Mouse (Mus musculus) WW6 (cell line): ENCODE measurements around the gene Hspbap1.

Experiments
- DNase-seq: peaks from one replicate; pipeline ENCODE4 v3.0.0-alpha.2; 2013; ENCODE audit warnings: low read depth, low spot score

Hspbap1 gene

GRCm38 (mm10) chr16:35791962-35792521, 21.9 kb downstream of the Hspbap1 start:
- no peak for DNase-seq

GRCm38 (mm10) chr16:35802163-35802562, 32.0 kb downstream of the Hspbap1 start:
- no peak for DNase-seq

- no peak for DNase-seq
Observed at GRCm38 (mm10) chr16:35803723-35804122, 33.5 kb downstream of the Hspbap1 start.

- DNase-seq: no peak
Observed at GRCm38 (mm10) chr16:35806973-35807662, 36.9 kb downstream of the Hspbap1 start.

- no peak for DNase-seq
Observed at GRCm38 (mm10) chr16:35807663-35807992, 37.5 kb downstream of the Hspbap1 start.

GRCm38 (mm10) chr16:35808838-35809237, 38.7 kb downstream of the Hspbap1 start:
- no peak for DNase-seq

GRCm38 (mm10) chr16:35813119-35813518, 42.9 kb downstream of the Hspbap1 start:
- no peak for DNase-seq

GRCm38 (mm10) chr16:35817255-35818089, 47.3 kb downstream of the Hspbap1 start:
- peak; percentile 54 for DNase-seq

- peak; percentile 85 for DNase-seq
Observed at GRCm38 (mm10) chr16:35829999-35830398, 59.8 kb downstream of the Hspbap1 start.

GRCm38 (mm10) chr16:35832926-35833325, 62.8 kb downstream of the Hspbap1 start:
- no peak for DNase-seq

- DNase-seq: no peak
Observed at GRCm38 (mm10) chr16:35834653-35835052, 64.5 kb downstream of the Hspbap1 start.

- DNase-seq: no peak
Observed at GRCm38 (mm10) chr16:35839680-35840079, 69.5 kb downstream of the Hspbap1 start.

GRCm38 (mm10) chr16:35847138-35847537, 77.0 kb downstream of the Hspbap1 start:
- DNase-seq: no peak

GRCm38 (mm10) chr16:35855846-35856245, 85.7 kb downstream of the Hspbap1 start:
- DNase-seq: no peak

- no peak for DNase-seq
Observed at GRCm38 (mm10) chr16:35856766-35857165, 86.6 kb downstream of the Hspbap1 start.

GRCm38 (mm10) chr16:35860236-35860635, 90.1 kb downstream of the Hspbap1 start:
- DNase-seq: no peak

GRCm38 (mm10) chr16:35862057-35862456, 91.9 kb downstream of the Hspbap1 start:
- no peak for DNase-seq

- DNase-seq: no peak
Observed at GRCm38 (mm10) chr16:35867726-35868125, 97.6 kb downstream of the Hspbap1 start.

GRCm38 (mm10) chr16:35869126-35869525, 99.0 kb downstream of the Hspbap1 start:
- no peak for DNase-seq

GRCm38 (mm10) chr16:35869656-35870055, 99.5 kb downstream of the Hspbap1 start:
- DNase-seq: no peak

GRCm38 (mm10) chr16:35870581-35871047, 100.4 kb downstream of the Hspbap1 start:
- DNase-seq: no peak

- DNase-seq: no peak
Observed at GRCm38 (mm10) chr16:35871048-35871851, 101.1 kb downstream of the Hspbap1 start, which contains the start of gene Parp14. TSS of gene Parp14 (minus strand) at chr16:35871544.
